Mouse (Mus musculus) limb, embryonic 10.5 days (tissue): Measurements from ENCODE around the gene Llcfc1. TPM values are rescaled to one million over a fixed set of nuclear protein-coding genes. Genes with fewer than 3 reads are reported as not detected.

Experiments used
- DNase-seq: peaks from one replicate; pipeline ENCODE4 v3.0.0-alpha.2; 2017; ENCODE audit warnings: low spot score
- H3K27ac ChIP-seq: fragments of 300-500 bp; sonication (generic); 2 replicates; pipeline ENCODE4 v1.5.1; 2016; ENCODE audit warnings: mild to moderate bottlenecking
- H3K27me3 ChIP-seq: fragments of 300-500 bp; sonication (generic); 2 replicates; pipeline ENCODE4 v1.6.1; 2016; ENCODE audit warnings: low read depth, mild to moderate bottlenecking; ENCODE audit not compliant: poor library complexity, severe bottlenecking
- H3K36me3 ChIP-seq: fragments of 300-500 bp; sonication (generic); 2 replicates; pipeline ENCODE4 v1.6.1; 2016; ENCODE audit warnings: mild to moderate bottlenecking, moderate library complexity
- H3K4me1 ChIP-seq: fragments of 300-500 bp; sonication (generic); 2 replicates; pipeline ENCODE4 v1.6.1; 2016
- H3K4me3 ChIP-seq: fragments of 300-500 bp; sonication (generic); 2 replicates; pipeline ENCODE4 v1.5.1; 2016; ENCODE audit warnings: mild to moderate bottlenecking, moderate library complexity
- H3K9me3 ChIP-seq: fragments of 300-500 bp; sonication (generic); replicated peaks from 2 replicates; pipeline ENCODE4 v1.6.1; 2016; ENCODE audit warnings: mild to moderate bottlenecking
- WGBS: fragments of 180-500 bp; shearing (Covaris S2); methylation state at CpG from one replicate; pipeline ENCODE4 v1.1.7; 2016; 5-methylcytosine and 5-hydroxymethylcytosine counted together
- polyA plus RNA-seq: library from polyadenylated mRNA; unstranded; fragments of >200 nt; fragmentation: Nextera tagmentation; extraction: Ambion mirVana; gene quantifications from 2 replicates; pipeline ENCODE4 v1.2.1, GENCODE M21; 2016

The Llcfc1 gene
- polyA plus RNA-seq, 1 experiment from 2014 or later = not detected

DNA sequence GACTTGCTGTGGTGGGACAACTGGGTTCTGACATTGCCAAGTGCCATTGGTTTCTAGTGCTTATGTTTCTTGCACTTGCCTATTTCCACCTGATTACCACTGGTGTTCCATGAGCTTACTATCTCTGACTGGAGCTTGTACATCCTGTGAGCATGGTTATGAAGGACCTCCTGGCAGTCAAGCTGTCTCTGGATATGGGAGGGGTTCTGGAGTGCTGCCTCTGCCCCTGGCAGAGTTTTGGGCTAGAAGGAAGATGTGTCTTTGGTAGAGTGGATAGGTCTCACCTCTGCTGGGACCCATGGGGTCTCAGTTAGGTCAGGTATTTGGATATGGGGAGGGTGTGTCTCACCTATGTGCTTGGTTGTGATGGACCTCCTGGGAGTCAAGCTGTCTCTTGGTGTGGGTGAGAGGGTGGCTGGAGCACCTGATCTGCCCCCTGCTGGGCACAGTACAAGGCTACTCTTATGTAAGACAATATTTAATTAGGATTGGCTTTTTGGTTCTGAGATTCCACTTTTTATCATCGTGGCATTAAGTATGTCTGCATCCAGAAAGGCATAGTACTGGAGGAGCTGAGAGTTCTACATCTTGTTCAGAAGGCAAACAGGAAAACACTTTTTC is 43.9 kb downstream of the Llcfc1 start:
- DNase-seq = no peak
- 90% methylated on average over 1 of the region's 1 CpGs for WGBS
- no peak overlapping the region for H3K27ac ChIP-seq
- H3K27me3 ChIP-seq = no peaks in the 10 kb centered on the region
- H3K36me3 ChIP-seq = no peaks in the 10 kb centered on the region
- no peaks in the 10 kb centered on the region for H3K4me1 ChIP-seq
- no peak overlapping the region for H3K4me3 ChIP-seq
- H3K9me3 ChIP-seq = no peaks in the 10 kb centered on the region

DNA sequence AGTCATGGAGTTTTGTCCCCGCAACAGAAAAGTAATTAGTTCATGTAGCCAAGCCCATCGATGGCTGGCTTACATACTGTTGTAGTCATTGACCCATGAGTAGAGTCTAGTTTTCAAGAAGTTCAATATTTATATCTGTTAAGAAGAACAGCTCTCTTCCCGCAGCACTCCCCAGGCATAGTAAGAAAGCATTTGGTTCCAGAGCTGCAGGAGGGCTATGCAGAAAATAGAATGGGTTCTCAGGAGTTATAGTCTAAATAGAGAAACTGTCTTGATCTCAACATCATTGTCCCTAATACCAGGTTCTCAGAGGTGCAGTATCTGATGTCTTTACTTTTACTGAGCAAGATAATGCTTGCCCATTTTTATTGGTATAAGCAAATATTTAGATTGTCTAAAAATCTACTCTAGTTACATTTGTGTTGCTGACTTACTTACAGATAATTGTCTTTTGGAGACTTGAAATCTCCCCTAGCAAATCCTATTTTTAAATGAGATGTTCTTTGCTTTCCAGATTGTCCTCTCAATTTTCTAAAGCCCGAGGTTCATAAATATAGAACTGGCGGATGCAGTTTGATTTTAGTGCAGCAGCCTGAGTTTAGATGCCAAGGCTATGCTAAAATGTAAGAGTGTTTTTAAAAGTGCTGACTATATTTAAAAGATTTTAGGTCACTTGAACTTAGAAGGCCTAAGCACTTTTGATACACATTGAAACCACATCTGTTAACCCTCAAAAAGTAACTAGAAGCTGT is 50.7 kb downstream of the Llcfc1 start:
- no peak overlapping the region for H3K27ac ChIP-seq
- H3K27me3 ChIP-seq = no peaks in the 10 kb centered on the region
- no peaks in the 10 kb centered on the region for H3K4me1 ChIP-seq
- DNase-seq = no peak
- H3K4me3 ChIP-seq = no peak overlapping the region
- 95% methylated on average over 5 of the region's 5 CpGs for whole genome bisulfite sequencing
- no peaks in the 10 kb centered on the region for H3K36me3 ChIP-seq
- H3K9me3 ChIP-seq = no peaks in the 10 kb centered on the region

Other genes with a start within 250 kb of the Llcfc1 start
- not detected in 2 replicates for gene Gm10334, start 238.3 kb upstream of the Llcfc1 start, polyA plus RNA-seq
- gene Prss1, start 225.5 kb upstream of the Llcfc1 start, polyA plus RNA-seq = not detected in 2 replicates
- gene Prss2, start 162.6 kb upstream of the Llcfc1 start, polyA plus RNA-seq = not detected in 2 replicates
- 15.1 and 19.1 TPM in 2 replicates for gene Ephb6, start 78.9 kb upstream of the Llcfc1 start, polyA plus RNA-seq
- 0.21 and 0.31 TPM in 2 replicates for gene Trpv6, start 48.0 kb upstream of the Llcfc1 start, polyA plus RNA-seq
- not detected in 2 replicates for gene Trpv5, start 3.7 kb upstream of the Llcfc1 start, polyA plus RNA-seq
- gene Kel, start 19.9 kb downstream of the Llcfc1 start, polyA plus RNA-seq = 7.0 TPM in 2 replicates
- not detected in 2 replicates for gene Olfr459, start 90.7 kb downstream of the Llcfc1 start, polyA plus RNA-seq
- not detected in 2 replicates for gene Pip, start 163.1 kb downstream of the Llcfc1 start, polyA plus RNA-seq
- not detected in 2 replicates for gene Sval2, start 168.6 kb downstream of the Llcfc1 start, polyA plus RNA-seq